Mouse (Mus musculus) bone marrow, adult 2 months (tissue): ENCODE measurements around the gene Plpp1. TPM values are rescaled to one million over a fixed set of nuclear protein-coding genes. Genes with fewer than 3 reads are reported as not detected.

ENCODE experiments used
- H3K27ac ChIP-seq: fragments of 200-500 bp; 2 replicates; pipeline ENCODE4 v1.5.1; 2012; ENCODE audit warnings: low read depth, mild to moderate bottlenecking, control low read depth, inconsistent platforms, low read length; ENCODE audit not compliant: control insufficient read depth, poor library complexity, insufficient read depth
- H3K4me1 ChIP-seq: fragments of 200-500 bp; 2 replicates; pipeline ENCODE4 v1.6.1; 2011; ENCODE audit warnings: low read length; ENCODE audit not compliant: control insufficient read depth, insufficient read depth
- H3K4me3 ChIP-seq: fragments of 200-500 bp; replicated peaks from 2 replicates; pipeline ENCODE3; 2011; ENCODE audit warnings: mild to moderate bottlenecking, low read depth, low read length, control low read depth; ENCODE audit not compliant: control insufficient read depth
- CTCF ChIP-seq: fragments of 200-500 bp; IDR thresholded peaks from 2 replicates; pipeline ENCODE4 v1.5.1; 2011; ENCODE audit warnings: low read length, control low read depth; ENCODE audit not compliant: control insufficient read depth, insufficient read depth
- POLR2A ChIP-seq: fragments of 200-500 bp; IDR thresholded peaks from 2 replicates; pipeline ENCODE4 v1.6.1; 2011; ENCODE audit warnings: low read depth, mild to moderate bottlenecking, control low read depth, low read length, borderline replicate concordance; ENCODE audit not compliant: control insufficient read depth
- WGBS: fragments of 180-500 bp; shearing (Covaris S2); methylation state at CpG from one replicate; pipeline ENCODE4 v1.1.7; 2018; 5-methylcytosine and 5-hydroxymethylcytosine counted together
- polyA plus RNA-seq: library from polyadenylated mRNA; stranded (reverse); fragments of >200 nt; gene quantifications from 2 replicates; pipeline ENCODE4 v1.2.4, GENCODE M21; 2011; ENCODE audit warnings: low replicate concordance; ENCODE audit not compliant: missing spikeins, insufficient read depth, insufficient read length

Plpp1 gene
- polyA plus RNA-seq, 1 experiment = 24.0 TPM

GRCm38 (mm10) chr13:112833253-112833894, 32.8 kb downstream of the Plpp1 start:
- WGBS = 83% methylated on average over 20 of the region's 20 CpGs
- H3K4me3 ChIP-seq = no peak overlapping the region
- TF ChIP-seq CTCF = no peak
- TF ChIP-seq POLR2A = no peak
- 0 out of 2 replicates have a peak overlapping the region, but pooled peaks have one; percentile 8 for H3K27ac ChIP-seq
- no peaks in the 10 kb centered on the region; the same call in 1 of the 2 replicates for H3K4me1 ChIP-seq

- no peaks in the 10 kb centered on the region; the same call in 1 of the 2 replicates for H3K4me1 ChIP-seq
- no peak overlapping the region for H3K4me3 ChIP-seq
- H3K27ac ChIP-seq = no peak overlapping the region; the same call in 1 of the 2 replicates
- 64% methylated on average over 3 of the region's 3 CpGs for WGBS
- TF ChIP-seq POLR2A (no peak), CTCF (no peak)
Observed at GRCm38 (mm10) chr13:112833895-112834263, 33.3 kb downstream of the Plpp1 start.

DNA sequence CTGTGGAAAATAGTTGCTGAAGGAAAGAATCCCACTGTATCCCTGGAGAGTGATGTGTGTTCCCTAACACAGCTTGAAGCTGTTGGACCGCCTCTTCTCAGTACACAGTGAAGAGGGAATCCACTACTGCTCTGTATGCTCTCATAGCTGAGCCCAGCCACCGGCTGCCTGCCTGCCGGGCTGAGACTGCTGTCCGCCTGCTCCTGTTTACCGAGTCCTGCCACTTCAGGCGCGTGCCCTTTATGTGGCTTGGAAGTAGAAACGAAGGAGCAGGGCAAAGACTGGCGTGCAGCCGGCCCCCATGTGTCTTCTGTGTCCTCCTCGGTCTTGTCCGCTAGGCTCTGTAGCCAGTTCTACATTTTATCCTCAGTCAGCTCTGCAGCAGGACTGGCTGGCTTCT, 34.5 kb downstream of the Plpp1 start:
- Histone ChIP-seq H3K4me3 (no peak overlapping the region), H3K4me1 (no peaks in the 10 kb centered on the region; the same call in 1 of the 2 replicates), H3K27ac (no peak overlapping the region)
- TF ChIP-seq CTCF = no peak
- no peak for TF ChIP-seq POLR2A
- WGBS = 89% methylated on average over 12 of the region's 12 CpGs

DNA sequence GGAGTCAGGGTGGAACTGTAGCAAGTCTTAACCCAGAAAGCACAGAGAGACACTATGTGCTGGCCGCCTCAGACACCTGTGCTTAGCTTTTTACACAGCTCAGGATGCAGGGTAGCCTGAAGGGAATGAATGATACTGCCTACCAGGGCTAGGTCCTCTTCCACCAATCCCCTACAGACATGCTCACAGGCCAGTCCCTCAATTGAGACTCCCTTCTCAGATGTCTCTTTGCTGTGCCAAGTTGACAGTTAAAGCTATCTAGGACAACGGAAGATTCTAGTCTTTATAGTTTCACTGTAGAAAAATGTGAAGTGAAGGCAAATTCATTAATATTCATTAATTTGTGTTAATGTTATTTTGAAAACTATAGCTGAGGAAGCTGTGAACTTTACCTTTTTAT, 36.4 kb downstream of the Plpp1 start:
- Histone ChIP-seq H3K4me3 (no peak overlapping the region), H3K4me1 (no peaks in the 10 kb centered on the region), H3K27ac (no peak overlapping the region)
- 63% methylated on average over 2 of the region's 2 CpGs for WGBS
- no peak for TF ChIP-seq POLR2A

GRCm38 (mm10) chr13:112837621-112838155, 37.1 kb downstream of the Plpp1 start:
- 57% methylated on average over 9 of the region's 9 CpGs for WGBS
- Histone ChIP-seq H3K4me1 (no peaks in the 10 kb centered on the region), H3K27ac (peak overlapping the region; percentile 27), H3K4me3 (no peak overlapping the region)
- TF ChIP-seq POLR2A (no peak), CTCF (no peak)

DNA sequence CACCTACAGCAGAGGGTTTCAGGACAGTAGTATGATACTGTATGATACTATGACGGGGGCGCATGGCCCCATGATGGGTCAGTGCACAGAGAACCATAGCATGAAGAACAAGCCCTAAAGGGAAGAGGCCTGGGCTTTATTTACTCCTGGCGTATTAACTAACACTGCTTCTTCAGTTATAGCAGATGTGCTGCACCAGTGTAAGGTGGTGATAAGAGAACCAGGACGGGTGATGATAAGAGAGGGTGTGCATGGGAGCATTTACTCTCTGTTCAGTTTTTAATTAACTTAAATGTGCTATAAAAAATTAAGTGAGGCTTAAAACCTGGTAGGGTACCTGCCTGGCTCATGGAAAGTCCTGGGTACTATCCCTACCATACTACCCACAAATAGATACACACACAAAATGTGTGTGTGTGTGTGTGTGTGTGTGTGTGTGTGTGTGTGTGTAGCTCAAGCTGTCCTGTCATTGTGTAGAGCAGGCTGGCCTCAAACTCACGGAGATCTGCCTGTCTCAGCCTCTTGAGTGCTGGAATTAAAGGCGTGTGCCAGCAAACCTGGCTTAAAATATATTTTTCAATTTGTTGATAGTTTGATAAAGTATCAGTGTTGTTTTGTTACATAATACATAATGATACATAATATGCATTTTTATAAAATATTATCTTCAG, 38.1 kb downstream of the Plpp1 start:
- no peak overlapping the region for H3K4me3 ChIP-seq
- TF ChIP-seq CTCF (no peak), POLR2A (no peak)
- 68% methylated on average over 6 of the region's 6 CpGs for WGBS
- peak overlapping the region; percentile 60; the same call in 1 of the 2 replicates for H3K27ac ChIP-seq
- no peaks in the 10 kb centered on the region for H3K4me1 ChIP-seq

DNA sequence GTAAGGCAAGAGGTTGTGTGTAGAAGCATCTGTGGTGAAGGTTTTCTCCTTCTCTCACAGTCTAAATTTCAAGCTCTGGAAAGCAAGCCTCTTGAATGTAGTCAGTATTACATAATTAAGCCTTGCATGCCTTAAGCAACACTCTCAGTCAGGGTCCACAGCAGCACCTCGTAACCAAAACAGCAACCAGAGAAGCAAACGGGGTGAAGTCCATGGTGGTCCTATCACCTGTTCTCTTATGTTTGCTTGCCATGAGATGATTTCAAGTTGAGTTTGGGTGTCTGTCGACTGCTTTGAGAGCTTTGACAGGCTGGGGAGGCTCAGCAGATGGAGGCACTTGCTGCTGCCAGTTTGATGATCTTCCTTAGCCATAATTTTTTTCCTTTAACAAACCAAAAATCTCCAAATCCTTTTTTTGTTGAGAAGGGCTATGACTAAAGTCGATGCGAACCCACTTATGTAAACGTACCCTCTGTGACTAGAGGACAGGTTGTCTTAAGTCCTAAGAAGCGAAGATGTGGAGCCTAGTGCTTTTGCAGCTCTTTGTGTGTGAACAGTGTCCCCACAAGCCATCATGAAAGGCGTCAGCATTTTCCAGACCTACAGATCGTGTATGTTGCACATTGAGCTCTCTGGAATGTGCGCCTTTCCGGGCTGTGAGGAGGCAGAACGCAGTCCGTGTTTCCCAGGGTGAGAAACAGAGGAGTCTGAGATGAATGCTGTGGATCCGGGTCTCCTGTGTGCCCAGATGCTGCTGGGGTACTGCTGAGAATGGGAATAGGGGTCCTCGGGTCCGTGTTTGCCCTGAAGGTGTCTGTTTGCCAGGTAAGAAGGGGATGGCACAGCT, 39.9 kb downstream of the Plpp1 start:
- Histone ChIP-seq H3K27ac (no peak overlapping the region; the same call in 1 of the 2 replicates), H3K4me3 (no peak overlapping the region), H3K4me1 (no peaks in the 10 kb centered on the region)
- WGBS = 89% methylated on average over 16 of the region's 16 CpGs
- TF ChIP-seq POLR2A (no peak), CTCF (no peak)

GRCm38 (mm10) chr13:112845931-112846330, 45.3 kb downstream of the Plpp1 start:
- H3K4me3 ChIP-seq = no peak overlapping the region
- no peak overlapping the region for H3K27ac ChIP-seq
- TF ChIP-seq POLR2A (no peak), CTCF (no peak)
- H3K4me1 ChIP-seq = no peaks in the 10 kb centered on the region
- WGBS = 88% methylated on average over 3 of the region's 3 CpGs
